Mouse (Mus musculus) regulatory T cell (primary cell): Measurements from ENCODE around the gene Mta2.
"Not testable (repeated sequence)": the region's sequence is repeated elsewhere in the genome, so short reads cannot be mapped to it uniquely, and the experiment has no call there.

Experiments used
- in situ Hi-C: fragments of 300-600 bp; cut with MboI, MseI; formaldehyde crosslinking; loops from one replicate; pipeline ENCODE4 v1.15.1; 2025; ENCODE audit warnings: high pct_unique_total_duplicates

Mta2 gene

DNA sequence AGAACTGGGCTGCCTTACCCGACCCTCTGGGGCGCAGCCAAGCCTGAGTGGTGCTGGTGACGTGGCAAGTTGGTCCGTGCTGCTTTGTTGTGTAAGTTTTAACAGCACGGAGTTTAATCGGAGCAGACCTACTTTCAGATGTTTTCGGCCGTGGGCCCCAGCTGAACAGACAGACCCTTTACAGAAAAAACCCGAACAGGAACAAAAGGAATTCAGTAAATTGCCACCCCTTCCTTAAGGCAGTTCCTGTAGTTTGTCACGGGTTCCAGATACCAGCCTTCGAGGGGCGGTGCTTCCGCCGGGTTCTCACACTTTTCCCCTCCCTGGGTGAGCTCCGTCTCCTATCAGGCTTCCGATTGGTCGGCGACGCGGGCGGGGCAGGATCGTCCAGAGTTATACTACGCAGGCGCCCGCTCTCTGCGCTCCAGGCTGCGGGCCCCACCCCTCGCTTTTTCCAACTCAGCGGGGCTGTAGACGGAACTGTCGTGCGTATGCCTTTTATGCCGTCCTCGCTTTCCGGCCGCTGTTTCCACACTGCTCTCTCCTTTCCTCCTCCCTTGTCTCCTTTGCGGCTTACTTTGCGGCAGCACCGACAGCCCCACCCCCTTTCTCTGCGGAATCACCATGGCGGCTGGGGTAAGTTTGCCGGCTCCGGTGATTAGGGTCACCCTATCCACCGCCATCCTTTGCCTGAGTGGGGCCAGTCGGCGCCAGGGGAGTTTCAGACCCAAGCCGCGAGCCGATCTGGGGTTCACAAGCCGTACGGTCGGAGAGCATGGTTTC lies 25.1 kb downstream of the Mta2 start, which contains the start of gene Eef1g:
Eef1g (plus strand) TSS at position 452 of the 783 bp plus-strand sequence.
- in situ Hi-C loops, result loop anchor here (10.0 kb wide), 1 partner anchor 62 kb away; no protein-coding TSS in a partner anchor

DNA sequence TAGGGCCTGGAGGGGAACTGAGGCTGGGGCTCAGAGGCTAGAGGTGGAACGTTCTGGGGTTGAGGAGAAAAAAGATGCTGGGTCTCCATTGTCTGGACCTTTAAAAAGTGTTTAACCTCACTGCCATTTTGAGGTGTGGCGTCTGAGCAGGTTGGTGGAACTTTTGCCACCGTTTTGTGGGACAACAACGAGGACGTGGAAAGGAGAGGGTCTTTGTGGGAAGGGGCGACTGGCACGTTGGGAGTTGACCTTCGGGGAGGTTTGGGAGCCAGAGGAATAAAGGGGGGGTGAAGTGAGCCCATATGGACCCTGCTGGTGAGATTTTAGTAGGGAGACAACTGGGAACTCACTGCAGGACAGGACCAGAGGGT lies 25.7 kb downstream of the Mta2 start:
- in situ Hi-C loops, result loop anchor here (10.0 kb wide), 1 partner anchor 63 kb away; no protein-coding TSS in a partner anchor

DNA sequence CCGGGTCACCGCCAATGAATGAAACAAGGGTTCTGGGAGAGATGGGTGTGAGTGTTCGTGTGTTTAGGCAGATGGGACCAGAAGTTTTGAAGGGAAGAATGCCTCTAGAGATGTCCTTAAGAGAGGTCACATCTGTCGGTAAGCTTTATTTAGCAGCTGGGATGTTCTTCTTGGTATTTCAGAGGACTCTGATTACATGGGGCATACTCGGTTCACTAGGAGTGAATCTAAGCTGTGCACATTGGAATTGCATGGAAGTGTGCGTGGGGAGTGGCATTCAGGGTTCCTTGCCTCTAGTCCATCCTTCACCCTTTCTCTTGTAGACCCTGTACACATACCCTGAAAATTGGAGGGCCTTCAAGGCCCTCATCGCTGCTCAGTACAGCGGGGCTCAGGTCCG lies 26.2 kb downstream of the Mta2 start:
- in situ Hi-C loops, result loop anchor here (10.0 kb wide), 1 partner anchor 63 kb away; no protein-coding TSS in a partner anchor

DNA sequence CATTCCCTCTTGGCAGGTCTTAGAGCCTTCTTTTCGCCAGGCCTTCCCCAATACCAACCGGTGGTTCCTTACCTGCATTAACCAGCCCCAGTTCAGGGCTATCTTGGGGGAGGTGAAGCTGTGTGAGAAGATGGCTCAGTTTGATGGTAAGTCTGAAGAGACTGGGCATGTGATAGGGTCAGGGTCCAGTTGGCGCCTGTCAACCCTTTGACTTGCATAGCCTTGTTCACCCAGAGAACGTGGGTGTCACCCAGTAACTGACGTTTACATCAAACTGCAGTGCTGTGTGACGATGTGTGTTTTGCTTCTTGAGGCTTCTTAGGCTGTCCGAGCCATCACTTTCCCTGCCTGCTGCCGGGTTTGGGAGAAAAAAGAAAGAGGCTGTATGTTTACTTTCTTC lies 30.8 kb downstream of the Mta2 start:
- in situ Hi-C loops, result not testable (repeated sequence)

DNA sequence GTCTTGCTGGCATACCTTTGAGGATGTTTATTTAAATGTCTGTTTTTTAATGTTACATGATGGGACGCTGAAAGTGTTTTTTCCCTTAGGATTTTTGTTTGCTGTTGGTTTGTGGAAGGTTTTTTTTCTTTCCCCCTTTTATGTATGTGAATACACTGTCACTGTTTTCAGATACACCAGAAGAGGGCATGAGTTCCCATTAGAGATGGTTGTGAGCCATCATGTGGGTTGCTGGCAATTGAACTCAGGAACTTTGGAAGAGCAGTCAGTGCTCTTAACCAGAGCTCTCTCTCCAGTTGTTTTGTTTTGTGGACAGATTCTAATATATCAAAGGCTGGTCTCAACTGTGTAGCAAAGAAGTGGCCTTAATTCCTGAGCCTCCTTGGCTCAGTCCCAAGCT lies 33.0 kb downstream of the Mta2 start:
- in situ Hi-C loops, result loop anchor here (25.0 kb wide), 1 partner anchor 462 kb away; no protein-coding TSS in a partner anchor

DNA sequence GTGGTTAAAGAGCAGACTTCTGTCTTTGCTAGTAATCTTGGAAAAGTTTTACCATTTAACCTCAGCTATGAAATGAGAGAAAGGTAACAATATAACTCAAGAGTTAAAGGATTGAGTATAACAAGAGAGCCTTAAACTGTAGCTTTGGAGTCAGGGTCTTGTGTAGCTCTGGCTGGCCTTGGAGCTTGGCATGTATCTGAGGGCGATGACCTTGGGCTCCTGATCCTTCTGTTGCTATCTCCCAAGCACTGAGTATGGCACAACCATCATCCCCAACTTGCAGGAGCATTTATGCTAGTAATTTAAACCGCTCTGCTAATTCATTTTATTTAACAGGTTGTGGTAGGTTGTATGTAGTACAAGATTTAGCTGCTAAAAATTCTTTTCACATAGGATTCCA lies 33.8 kb downstream of the Mta2 start:
- in situ Hi-C loops, result loop anchor here (25.0 kb wide), 1 partner anchor 463 kb away; no protein-coding TSS in a partner anchor

DNA sequence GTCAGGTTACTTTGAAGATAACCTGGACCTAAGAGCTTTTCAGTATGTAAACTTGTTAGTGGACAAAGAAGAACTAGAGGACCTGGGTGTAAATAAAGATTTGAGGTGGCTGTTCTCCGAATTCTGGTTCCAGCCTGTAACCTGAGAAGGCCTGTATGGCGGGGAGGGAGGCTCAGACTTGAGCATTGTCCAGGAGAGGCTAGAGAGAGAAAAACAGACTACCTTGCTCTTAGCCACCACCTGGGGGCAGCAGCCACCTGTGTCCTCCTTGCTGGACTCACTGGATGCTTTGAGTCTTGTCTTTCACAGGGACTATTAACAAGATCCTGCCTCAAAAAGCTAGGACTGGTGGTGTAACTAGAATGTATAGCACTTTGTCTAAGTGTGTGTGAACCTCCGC lies 34.9 kb downstream of the Mta2 start:
- in situ Hi-C loops, result loop anchor here (25.0 kb wide), 1 partner anchor 464 kb away; no protein-coding TSS in a partner anchor

DNA sequence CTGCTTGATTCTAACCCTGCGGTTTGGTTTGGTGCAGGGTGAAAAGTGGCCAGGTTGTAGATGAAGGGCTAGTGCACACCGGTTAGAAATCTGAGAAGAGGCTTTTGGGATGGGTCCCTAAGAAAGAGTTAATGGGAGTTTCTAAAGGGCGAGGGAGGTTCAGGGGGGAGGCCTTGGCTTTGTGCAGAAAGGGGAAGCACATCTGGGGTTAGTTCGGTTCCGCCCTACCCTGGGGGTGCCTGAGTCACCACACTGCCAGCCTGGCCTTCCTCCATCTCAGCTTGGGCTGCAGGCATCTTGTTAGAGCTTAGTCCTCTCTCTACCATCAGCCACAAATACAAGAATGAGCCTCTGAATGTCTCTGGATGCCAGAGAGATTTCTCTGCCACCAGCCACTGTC lies 39.1 kb downstream of the Mta2 start:
- in situ Hi-C loops, result loop anchor here (25.0 kb wide), 1 partner anchor 468 kb away; no protein-coding TSS in a partner anchor

DNA sequence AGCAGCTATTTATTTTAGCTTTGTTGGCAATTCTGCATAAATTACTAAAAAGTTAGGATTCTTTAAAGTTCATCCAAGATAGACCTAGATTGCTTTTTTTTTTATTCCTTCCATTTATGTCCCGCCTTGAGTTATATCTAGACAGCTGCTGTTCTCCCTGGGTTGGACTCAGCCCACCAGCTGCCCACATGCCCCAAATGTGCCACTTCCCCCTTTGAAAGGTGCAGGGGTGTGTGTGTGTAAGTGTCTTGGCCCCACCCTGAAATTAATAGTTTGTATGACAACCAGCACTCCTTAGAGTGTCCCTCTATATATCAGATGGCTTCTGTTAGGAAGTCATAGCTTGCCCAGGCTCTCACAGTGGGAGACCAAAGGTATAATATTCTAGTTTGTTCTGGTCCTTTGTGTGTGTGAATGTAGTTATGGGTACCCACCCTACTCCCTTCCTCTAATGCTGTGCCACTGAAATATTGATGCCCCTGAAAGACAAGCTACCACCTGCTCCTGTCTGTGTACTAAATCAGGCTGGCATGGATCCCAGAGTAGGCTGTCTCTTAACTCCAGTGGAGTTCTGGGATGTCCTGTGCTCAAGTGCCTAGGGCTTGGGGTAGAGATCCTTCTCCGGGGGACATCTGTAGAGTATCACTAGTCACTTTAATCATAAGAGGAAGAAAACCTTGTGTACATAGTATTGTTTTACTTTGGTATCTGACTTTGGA lies 39.9 kb downstream of the Mta2 start:
- in situ Hi-C loops, result loop anchor here (25.0 kb wide), 1 partner anchor 469 kb away; no protein-coding TSS in a partner anchor

DNA sequence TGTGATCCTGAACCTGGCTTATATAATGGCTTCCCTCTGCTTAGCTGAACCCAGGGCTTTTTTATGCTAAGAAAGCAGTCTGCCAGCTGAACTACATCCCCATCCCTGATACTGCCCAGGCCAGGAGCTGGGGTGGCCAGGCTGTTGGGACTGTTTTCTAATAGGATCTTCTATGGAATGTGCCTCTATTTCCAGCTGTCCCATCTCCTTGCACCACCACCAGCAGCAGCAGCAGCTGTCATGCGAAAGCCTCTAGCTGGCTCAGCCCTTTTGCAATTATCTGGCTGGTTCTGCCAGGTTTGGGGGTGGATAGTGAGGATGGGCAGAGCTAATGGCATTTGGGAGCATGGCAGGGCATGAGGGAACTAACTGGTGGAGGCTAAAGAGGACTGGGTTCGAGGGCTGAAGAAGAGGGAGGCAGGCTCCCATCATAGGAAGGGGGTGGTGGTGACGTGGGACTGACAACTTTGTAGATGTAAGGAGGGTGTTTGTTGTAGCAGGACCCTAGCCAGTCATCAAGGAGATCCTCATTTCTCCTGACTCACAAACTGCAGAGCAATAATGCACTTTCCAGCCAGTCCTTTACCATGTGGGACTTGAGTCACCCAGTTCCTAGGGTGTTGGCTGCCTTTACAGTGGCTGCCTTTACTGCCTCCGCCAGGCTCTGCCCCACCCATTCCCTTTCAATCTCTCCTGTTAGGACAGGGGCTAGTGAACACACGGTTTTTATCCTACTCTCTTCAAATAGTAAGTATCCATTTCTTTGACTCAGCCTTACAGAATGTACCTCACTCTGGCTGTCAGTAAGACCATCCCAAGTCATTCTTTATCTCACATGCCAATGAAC lies 40.9 kb downstream of the Mta2 start:
- in situ Hi-C loops, result loop anchor here (25.0 kb wide), 1 partner anchor 470 kb away; no protein-coding TSS in a partner anchor

DNA sequence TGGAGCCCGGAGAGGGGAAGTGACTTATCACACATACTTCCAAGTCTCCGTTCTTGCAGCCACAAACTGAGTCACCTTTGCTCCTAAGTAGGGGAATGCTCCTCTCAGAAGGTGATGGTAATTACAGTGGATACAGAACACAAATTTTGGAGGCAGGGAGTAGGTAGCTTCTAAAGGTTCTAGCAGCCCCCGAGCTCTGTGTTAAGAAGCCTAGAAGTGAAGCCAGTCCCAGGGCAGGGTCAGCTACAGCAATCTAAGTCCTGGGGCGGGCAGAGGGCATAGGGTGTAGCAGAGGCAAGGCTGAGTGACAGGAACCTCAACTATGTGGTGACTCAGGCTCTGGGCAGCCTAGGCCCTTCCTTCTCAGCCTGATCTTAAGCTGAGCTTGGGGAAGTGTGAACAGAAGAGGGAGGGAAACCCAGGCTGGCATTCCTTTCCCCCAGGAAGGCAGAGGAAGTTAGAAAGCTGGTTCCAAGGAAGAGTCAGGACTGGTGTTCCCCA lies 41.5 kb downstream of the Mta2 start:
- in situ Hi-C loops, result loop anchor here (25.0 kb wide), 1 partner anchor 471 kb away; no protein-coding TSS in a partner anchor

DNA sequence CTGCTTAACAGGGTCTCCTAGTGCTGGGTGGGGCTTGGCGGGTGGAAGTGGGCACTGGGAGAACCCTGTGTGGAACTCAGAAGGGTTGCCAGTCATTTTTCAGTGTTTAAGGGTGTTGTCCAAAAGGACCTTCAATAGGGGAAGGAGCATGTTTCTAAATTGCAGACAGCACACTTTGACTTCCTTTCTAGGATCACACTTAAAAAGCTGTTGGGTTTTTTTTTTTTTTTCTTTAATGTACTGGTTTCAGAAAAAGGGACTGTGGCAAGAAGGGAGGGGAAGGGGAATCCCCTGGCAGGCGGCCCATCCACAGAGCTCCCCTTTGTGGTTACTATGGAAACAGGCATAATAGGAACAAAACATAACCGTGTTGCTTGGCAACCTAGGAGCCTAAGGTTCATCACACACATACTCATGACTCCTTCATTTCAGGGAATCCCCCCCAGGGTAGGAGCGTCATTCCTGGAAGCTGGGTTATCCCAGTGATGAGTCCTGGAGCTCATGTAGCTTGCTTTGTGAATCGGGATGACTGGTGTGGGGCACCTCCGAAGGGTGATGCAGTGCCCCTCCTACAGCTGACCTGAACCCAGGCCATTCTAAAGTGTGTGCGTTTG lies 42.7 kb downstream of the Mta2 start:
- in situ Hi-C loops, result loop anchor here (25.0 kb wide), 1 partner anchor 472 kb away; no protein-coding TSS in a partner anchor

DNA sequence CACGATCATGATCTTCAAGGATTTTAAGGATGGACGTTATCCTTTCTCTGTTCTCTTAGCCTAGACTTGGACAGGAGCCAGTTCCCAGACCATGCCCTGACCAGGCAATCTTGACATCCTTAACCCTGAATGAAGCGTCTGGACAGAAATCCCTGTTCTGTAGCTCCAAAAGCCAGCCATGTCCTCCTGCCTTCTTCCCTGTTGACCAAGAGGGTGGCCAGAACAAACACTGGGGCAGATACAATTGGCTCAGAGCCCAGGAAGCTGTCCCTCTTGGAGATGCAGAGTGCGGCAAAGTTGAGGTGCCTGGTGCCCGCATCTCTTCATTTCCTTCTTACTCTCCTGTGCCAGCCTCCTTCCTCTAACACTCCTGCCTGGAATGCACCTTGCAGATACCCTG lies 44.2 kb downstream of the Mta2 start:
- in situ Hi-C loops, result loop anchor here (25.0 kb wide), 1 partner anchor 474 kb away; no protein-coding TSS in a partner anchor

DNA sequence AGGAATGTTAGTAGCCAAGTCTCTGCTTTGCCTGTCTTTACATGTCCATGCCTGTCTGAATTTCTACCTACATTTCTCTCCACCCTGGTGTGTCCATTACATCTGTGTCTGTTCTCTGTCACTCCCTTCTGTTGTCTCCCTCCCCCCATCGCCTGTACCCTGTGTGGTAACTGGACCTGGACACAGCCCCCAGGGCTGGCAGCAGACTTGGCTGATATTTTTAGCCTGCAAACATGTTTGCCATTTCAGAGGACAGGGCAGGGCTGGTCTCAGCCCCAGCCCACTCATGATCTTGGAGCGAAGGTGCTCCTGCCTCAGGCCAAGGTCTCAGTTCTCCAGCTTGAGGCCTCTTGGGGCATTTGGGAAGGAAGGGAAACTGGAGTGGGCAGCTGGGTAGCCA lies 46.1 kb downstream of the Mta2 start:
- in situ Hi-C loops, result loop anchor here (25.0 kb wide), 1 partner anchor 476 kb away; no protein-coding TSS in a partner anchor

DNA sequence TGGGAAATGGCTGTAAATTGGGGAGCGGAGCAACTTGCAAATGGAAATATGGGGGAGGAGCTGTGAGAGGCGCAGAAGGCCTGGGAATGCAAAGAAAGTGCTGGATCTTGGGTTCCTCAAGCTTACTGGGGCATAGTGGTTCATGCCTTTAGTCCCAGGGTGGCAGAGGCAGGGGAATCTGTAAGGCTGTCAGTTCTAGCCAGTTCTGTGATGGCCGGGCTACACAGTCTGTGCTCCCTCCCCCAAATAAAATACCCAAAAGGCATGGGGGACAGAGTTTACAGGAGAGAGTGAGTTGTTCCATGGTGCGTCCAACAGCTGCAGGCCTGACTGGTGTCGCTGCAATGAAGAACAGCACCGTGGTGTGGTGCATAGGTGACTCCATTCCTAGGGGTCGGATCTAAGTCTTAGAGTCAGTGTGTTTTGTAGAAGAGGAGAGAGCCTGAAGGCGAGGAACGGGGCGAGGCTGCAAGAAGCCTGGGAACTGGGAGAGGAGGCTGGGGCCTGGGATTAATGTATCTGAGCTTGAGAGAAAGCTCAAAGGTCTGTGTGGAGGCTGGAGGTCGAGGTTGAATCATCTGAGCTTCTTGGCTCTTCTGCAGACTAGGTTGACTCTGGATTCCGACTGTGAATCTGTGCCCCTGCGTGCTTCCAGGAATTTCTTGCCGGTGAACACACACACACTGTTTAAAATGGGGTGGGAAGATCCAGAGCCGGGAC lies 46.8 kb downstream of the Mta2 start:
- in situ Hi-C loops, result loop anchor here (25.0 kb wide), 1 partner anchor 476 kb away; no protein-coding TSS in a partner anchor

DNA sequence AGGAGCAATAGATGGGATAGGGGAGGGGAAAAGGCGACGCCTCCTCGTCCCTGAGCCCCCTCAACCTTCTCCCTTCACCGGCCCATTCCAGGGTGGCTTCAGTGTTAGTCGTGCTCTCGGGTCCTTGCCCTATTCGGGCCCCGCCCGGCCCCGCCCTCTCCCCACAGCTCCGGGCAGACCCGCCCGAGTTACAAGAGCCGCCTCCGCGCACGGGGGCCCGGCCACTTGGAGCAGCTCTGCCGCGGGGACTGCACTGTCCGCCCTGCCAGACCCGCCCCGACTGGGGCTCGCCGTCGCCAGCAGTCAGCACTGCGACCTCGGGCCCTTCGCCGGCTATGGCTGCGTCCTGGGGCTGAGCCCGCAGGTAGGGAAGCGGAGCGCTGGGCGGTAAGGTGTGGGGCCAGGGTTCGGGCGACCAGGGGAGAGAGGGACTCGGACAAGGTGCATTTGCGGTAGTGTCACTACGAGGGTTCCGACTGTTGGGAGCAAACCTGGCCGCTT lies 47.4 kb downstream of the Mta2 start, which contains the start of gene Ahnak:
Ahnak (plus strand) TSS at position 219 of the 501 bp plus-strand sequence.
- in situ Hi-C loops, result loop anchor here (25.0 kb wide), 1 partner anchor 477 kb away; no protein-coding TSS in a partner anchor

DNA sequence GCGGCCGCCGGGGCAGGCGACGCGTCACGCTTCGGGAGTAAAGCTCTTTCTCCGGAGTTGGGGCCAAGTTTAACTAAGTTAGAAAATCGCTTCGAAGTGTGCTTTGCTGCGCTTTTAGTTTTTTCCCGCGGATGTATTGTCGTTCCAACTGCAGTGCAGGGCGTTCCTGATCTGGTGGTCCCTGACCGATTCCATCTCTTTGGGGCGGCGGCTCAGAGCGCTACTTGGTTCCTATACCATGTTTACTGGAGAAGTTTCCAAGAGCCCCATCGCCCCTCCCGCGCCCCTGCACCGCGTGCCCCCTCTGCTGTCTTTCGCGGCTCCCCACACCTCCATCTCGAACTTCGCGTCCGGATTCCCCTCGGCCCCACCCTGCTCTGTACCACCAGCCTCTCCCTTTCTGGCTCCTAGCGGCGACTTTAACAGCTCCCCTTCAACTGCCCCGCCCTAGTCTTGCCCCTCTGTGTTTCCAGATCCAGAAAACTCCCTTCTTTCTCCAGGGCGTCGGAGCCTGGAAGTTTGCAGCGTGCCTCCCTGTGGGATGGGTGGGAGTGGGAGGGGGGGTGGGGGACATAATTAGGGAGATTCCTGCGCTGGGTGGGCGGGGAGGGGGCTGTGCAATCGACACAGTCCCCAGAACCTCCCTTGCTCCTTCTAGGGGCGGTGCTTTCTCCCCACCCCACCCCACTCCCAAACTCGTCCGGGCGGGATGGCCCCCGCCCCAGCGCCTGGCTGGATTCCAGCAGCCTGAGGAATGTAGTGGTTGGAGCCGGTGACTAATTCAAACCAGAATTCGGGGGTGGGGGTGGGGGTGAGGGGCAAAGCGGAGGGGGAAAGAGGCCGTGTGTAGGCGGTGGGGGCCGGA lies 48.1 kb downstream of the Mta2 start:
- in situ Hi-C loops, result loop anchor here (5.0 to 25.0 kb wide), 2 partner anchors 88 to 477 kb away; no protein-coding TSS in a partner anchor

DNA sequence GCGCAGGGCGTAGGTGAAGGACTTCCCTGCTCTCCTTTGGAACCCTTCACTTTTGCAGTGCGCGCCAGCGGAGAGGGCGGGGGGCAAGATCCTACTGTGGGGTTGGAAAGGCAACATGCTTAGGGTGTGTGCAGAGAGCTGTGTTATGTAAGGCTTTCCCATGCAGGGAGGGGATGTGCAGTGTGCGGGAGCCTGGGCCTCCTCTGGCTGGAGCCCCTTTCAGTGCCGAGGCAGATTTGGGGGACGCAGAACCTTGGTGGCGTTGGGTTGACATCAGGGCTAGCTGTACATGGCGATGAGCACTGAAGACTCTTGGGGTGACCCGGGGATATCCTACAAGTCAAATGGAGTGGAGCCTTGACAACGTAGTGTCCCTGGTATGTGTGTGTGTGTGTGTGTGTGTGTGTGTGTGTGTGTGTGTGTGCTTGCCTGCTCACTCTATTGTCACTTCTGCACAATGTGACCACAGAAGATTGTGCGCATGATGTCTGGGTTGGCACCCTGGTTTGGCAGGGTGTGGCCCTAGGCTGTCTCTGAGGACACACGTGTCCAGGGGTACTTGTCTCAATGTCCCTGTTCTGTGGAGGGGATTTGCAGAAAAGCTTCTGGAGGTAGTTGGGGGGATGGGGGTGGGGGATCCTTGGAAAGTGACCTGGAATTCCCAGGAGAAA lies 48.9 kb downstream of the Mta2 start:
- in situ Hi-C loops, result loop anchor here (5.0 to 25.0 kb wide), 2 partner anchors 87 to 478 kb away; no protein-coding TSS in a partner anchor
